Mouse (Mus musculus) cerebellum, adult 2 months (tissue): ENCODE measurements around the gene Acyp2.

Experiments
- CTCF ChIP-seq: fragments of 200-500 bp; IDR thresholded peaks from 2 replicates; pipeline ENCODE4 v1.5.1; 2011; ENCODE audit warnings: low read depth, mild to moderate bottlenecking, control low read depth, low read length, moderate library complexity, borderline replicate concordance; ENCODE audit not compliant: insufficient read depth
- POLR2A ChIP-seq: fragments of 200-500 bp; IDR thresholded peaks from 2 replicates; pipeline ENCODE4 v1.6.1; 2011; ENCODE audit warnings: low read length, control low read depth, borderline replicate concordance; ENCODE audit not compliant: insufficient read depth

DNA sequence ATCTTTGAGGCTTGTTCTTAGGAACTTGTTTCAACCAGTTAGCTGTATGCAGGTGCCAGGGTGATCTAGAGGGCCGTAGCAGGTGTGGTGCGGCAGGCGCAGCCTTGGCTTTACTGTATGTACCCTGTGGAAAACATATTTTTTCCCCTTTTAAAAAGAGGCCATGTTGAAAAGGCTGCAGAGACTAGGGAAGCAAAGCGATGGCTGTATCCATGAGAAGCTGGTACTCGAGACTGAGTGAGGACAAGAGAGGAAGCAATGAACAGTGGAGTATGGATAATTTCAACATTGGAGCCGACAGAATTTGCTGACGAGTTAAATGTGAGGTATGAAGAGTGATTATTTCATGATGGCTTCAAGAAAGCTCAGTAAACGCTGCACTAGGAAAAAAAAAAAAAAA is 178.2 kb downstream of the Acyp2 start:
- TF ChIP-seq CTCF: no peak
- TF ChIP-seq POLR2A: no peak
